Mouse (Mus musculus) spleen, adult 2 months (tissue): Measurements from ENCODE around the gene Lsm5.

Source experiments
- CTCF ChIP-seq: fragments of 200-500 bp; IDR thresholded peaks from 2 replicates; pipeline ENCODE4 v1.5.1; 2011; ENCODE audit warnings: mild to moderate bottlenecking, inconsistent platforms; ENCODE audit not compliant: insufficient read depth, insufficient read length, insufficient replicate concordance; ENCODE audit errors: extremely low read depth
- POLR2A ChIP-seq: fragments of 200-500 bp; IDR thresholded peaks from 2 replicates; pipeline ENCODE4 v1.6.1; 2011; ENCODE audit warnings: low read depth, low read length, inconsistent platforms

DNA sequence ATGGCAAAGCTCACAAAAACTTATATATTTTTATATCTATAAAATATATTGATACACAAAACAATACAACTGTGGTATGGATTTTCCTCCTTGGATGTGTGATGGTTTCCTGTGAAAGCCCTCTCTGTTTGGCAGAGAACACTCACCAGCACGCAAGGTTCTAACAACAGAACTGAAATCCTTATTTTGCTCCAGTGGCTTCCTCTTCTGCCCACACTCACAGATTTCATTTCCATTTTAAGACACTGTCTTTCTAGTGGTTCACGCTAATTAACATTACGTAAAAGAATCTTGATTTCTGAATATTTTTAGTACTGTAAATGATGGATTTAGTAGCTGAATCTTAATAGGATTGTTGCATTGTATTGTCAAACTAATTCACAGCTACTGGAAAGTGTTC, 16.3 kb downstream of the Lsm5 start:
- TF ChIP-seq CTCF (no peak), POLR2A (no peak)
